Mouse (Mus musculus) forebrain, postnatal 0 days (tissue): Measurements from ENCODE around the gene Itpripl2. TPM values are rescaled to one million over a fixed set of nuclear protein-coding genes. Genes with fewer than 3 reads are reported as not detected.

Experiments used
- ATAC-seq: fragments of 200-750 bp; cut with Nextera tagmentation; 2 replicates; pipeline ENCODE4 v1.8.0; 2017; ENCODE audit warnings: mild to moderate bottlenecking, moderate library complexity
- DNase-seq: peaks from one replicate; pipeline ENCODE4 v3.0.0-alpha.2; 2015
- H3K27ac ChIP-seq: fragments of 300-500 bp; sonication (generic); 2 replicates; pipeline ENCODE4 v1.5.1; 2014; ENCODE audit warnings: low read depth, mild to moderate bottlenecking, antibody characterized with exemption, low read length, moderate library complexity, mixed read lengths
- H3K27me3 ChIP-seq: fragments of 300-500 bp; sonication (generic); 2 replicates; pipeline ENCODE4 v1.6.1; 2014; ENCODE audit warnings: mild to moderate bottlenecking, low read length, mixed read lengths; ENCODE audit not compliant: insufficient read depth
- H3K36me3 ChIP-seq: fragments of 300-500 bp; sonication (generic); 2 replicates; pipeline ENCODE4 v1.6.1; 2014; ENCODE audit warnings: mild to moderate bottlenecking, moderate library complexity; ENCODE audit not compliant: insufficient read depth
- H3K4me1 ChIP-seq: fragments of 300-500 bp; sonication (generic); 2 replicates; pipeline ENCODE4 v1.6.1; 2014; ENCODE audit warnings: antibody characterized with exemption; ENCODE audit not compliant: insufficient read depth
- H3K4me2 ChIP-seq: fragments of 300-500 bp; sonication (generic); 2 replicates; pipeline ENCODE4 v1.6.1; 2014; ENCODE audit warnings: low read depth, mild to moderate bottlenecking, moderate library complexity
- H3K4me3 ChIP-seq: fragments of 300-500 bp; sonication (generic); 2 replicates; pipeline ENCODE4 v1.5.1; 2014; ENCODE audit warnings: low read depth, low read length, mixed read lengths
- H3K9ac ChIP-seq: fragments of 300-500 bp; sonication (generic); 2 replicates; pipeline ENCODE4 v1.6.1; 2014; ENCODE audit warnings: mild to moderate bottlenecking
- H3K9me3 ChIP-seq: fragments of 300-500 bp; sonication (generic); 2 replicates; pipeline ENCODE4 v1.6.1; 2016; ENCODE audit warnings: low read length
- CTCF ChIP-seq: sonication (generic); IDR thresholded peaks from 2 replicates; pipeline ENCODE4 v1.5.1; 2016; ENCODE audit warnings: antibody characterized with exemption, control low read depth, low read depth
- WGBS: fragments of 180-500 bp; shearing (Covaris S2); extraction: QIAGEN DNeasy Blood & Tissue Kit; methylation state at CpG from one replicate; pipeline ENCODE4 v1.1.7; 2014; 5-methylcytosine and 5-hydroxymethylcytosine counted together
- polyA plus RNA-seq: library from polyadenylated mRNA; unstranded; fragments of >200 nt; fragmentation: Nextera tagmentation; extraction: Ambion mirVana; gene quantifications from 2 replicates; pipeline ENCODE4 v1.2.1, GENCODE M21; 2015
- total RNA-seq: library from RNA; depleted of rRNA; stranded (reverse); fragments of >200 nt; gene quantifications from 2 replicates; pipeline ENCODE4 v1.2.3, GENCODE M21; 2014; rRNA removed

Itpripl2 gene
- total RNA-seq (3.8 and 6.0 TPM in 2 replicates), polyA plus RNA-seq (0.42 and 0.43 TPM in 2 replicates)

DNA sequence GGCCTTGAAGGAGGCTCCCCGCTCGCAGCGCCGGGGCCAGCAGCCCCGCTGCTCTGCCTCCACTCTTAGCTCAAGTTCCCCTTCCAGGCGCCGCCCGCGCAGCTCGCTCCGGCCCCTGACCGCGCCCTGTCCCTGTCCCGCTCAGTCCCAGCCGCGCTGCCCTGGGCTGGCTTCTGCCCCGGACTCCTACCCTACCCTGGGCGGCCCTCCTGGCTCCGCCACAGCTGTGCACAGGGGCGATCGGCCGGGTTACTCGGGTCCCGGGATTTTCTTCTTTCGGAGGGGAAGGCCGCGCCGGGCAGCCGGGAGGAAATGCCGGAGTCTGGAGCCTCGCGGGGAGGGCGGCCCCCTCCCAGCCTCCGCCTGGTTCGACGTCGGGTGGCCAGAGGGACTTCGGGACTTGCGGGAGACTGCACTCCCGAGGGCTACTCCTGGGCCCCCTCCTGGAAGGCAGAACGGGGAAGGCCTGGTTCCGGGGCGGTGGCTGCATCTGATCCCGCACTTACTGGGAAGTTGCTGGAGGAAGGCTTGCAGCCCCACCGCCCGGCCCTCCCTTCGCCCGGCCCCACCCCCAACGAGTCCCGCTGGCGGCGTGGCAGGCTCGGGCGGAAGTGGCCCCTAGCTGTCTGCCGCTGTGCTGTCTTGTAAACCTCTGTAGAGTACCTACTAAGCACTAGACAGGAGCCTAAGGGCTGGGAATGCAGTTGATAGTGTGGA lies at the start of gene Itpripl2:
Itpripl2 (minus strand) TSS at position 545 of the 717 bp plus-strand sequence.
- no peak for TF ChIP-seq CTCF
- Histone ChIP-seq H3K4me1 (no peaks in the 10 kb centered on the region), H3K9me3 (no peaks in the 10 kb centered on the region), H3K36me3 (no peaks in the 10 kb centered on the region), H3K27me3 (peaks cover 29% of the 10 kb centered on the region), H3K27ac (no peak within 1 kb of the TSS; the same call in 1 of the 2 replicates), H3K4me3 (peak within 1 kb of the TSS; percentile 41), H3K4me2 (peak within 1 kb of the TSS; percentile 62), H3K9ac (peak within 1 kb of the TSS; percentile 29)
- peak; percentile 29 for DNase-seq
- peak; percentile 71 for ATAC-seq
- WGBS: 4% methylated on average over 55 of the region's 55 CpGs

DNA sequence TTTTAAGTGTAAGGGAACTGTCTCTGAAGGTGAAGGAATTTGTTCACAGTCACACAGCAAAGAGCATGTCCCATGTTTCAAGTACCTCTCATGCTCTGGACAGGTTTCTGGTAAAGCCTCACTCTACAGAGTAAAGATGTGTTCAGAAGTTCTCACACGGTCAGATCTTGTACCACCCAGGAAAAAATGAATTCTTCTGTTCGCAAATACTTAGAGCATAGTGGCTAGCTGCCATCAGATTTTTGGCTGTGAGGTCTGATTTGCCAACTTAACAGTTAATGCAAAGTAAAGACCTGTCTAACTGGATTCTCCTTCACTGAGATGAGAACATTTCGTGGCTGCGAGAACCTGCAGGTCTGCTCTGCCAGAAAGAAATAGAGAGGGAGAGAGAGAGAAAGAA lies 43.3 kb upstream of the Itpripl2 start:
- no peak for TF ChIP-seq CTCF
- no peak for ATAC-seq
- Histone ChIP-seq H3K36me3 (peaks cover 17% of the 10 kb centered on the region), H3K4me2 (no peak overlapping the region), H3K27ac (no peak overlapping the region), H3K4me3 (no peak overlapping the region), H3K9ac (no peak overlapping the region), H3K9me3 (no peaks in the 10 kb centered on the region), H3K27me3 (no peaks in the 10 kb centered on the region), H3K4me1 (no peaks in the 10 kb centered on the region)
- DNase-seq: no peak
- WGBS: 84% methylated on average over 4 of the region's 4 CpGs

DNA sequence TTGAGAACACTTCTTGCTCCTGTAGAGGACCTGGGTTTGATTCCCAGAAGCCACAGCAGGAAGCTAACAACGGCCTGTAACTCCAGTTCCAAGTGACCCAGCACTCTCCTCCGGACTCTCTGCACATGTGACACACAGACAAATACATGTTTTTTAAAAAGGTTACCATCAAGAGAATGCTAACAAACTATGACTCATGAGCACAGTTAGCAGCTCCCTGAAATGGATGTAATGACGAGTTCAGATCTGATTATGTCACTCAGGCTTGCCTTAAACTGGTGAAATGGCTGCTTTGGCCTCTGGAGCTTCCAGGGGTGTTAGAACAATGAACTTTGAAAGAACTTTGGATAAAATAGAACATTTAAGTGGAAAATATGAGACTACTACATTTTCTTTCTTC lies 42.6 kb upstream of the Itpripl2 start:
- H3K27me3 ChIP-seq: no peaks in the 10 kb centered on the region
- DNase-seq (no peak), ATAC-seq (no peak)
- H3K4me2 ChIP-seq: no peak overlapping the region
- no peaks in the 10 kb centered on the region for H3K9me3 ChIP-seq
- no peak overlapping the region for H3K4me3 ChIP-seq
- no peak for TF ChIP-seq CTCF
- peaks cover 17% of the 10 kb centered on the region for H3K36me3 ChIP-seq
- H3K9ac ChIP-seq: no peak overlapping the region
- H3K4me1 ChIP-seq: no peaks in the 10 kb centered on the region
- 82% methylated on average over 3 of the region's 3 CpGs for WGBS
- H3K27ac ChIP-seq: no peak overlapping the region

DNA sequence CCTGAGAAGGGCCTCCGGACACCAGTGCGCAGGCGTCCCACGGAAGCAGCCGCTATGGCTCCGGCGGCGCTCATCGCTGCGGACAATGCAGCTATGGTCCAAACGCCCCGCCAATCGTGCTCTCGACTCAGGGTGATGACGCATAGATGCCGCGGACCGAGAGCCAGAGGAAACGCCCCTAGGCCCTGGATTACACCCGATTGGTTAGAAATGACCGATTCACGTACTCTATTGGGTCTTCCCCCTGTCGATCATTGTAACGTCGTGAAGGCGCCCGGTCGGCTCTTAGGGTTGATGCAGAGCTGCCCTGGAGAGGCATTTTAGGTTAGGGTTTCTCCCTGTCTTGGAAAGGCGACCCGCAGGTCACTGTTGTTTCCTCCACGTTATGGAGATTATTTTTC lies 41.4 kb upstream of the Itpripl2 start, which contains the start of gene Coq7:
Coq7 (minus strand) TSS at position 179 of the 401 bp plus-strand sequence.
- WGBS: under 1% methylated on average over 31 of the region's 31 CpGs

DNA sequence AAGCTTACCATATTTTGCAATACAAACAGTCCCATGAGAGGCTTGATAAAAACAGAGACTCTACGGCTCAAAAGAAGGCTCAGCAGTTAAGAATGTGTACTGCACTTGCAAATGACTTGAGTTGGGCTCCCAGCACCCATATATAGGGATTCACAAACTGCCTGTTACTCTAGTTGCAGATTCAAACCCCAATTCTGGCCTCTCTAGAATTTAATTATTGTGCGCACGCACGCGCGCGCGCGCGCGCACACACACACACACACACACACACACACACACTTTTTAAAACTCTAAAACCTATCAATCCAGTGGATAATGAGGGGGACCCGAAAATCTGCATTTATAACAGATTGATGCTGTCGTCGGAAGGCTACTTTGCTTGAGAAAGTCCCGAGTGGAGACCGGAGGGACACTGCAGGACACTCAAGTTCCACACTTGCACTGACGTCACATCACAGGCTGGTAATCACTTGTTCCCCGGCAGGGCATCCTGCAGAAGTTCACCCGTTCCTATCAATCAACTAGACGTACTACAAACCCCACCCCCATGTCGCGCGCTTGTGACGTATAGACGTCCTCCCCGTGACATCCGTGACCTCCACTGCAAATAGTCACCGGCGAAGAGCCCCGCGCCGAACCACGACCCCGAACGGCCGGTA lies 40.9 kb upstream of the Itpripl2 start:
- WGBS: under 1% methylated on average over 36 of the region's 36 CpGs
- H3K4me3 ChIP-seq: peak overlapping the region; percentile 55
- DNase-seq (peak; percentile 97), ATAC-seq (peak; percentile 94)
- peak overlapping the region; percentile 50 for H3K4me2 ChIP-seq
- H3K4me1 ChIP-seq: no peaks in the 10 kb centered on the region
- peak overlapping the region; percentile 92 for H3K27ac ChIP-seq
- no peaks in the 10 kb centered on the region for H3K27me3 ChIP-seq
- peak; percentile 26; the same call in 1 of the 2 replicates for TF ChIP-seq CTCF
- H3K36me3 ChIP-seq: peaks cover 16% of the 10 kb centered on the region
- no peaks in the 10 kb centered on the region for H3K9me3 ChIP-seq
- H3K9ac ChIP-seq: peak overlapping the region; percentile 69

More for the DNA sequence above, 41.4 kb upstream of the Itpripl2 start, which contains the start of gene Coq7:
- Histone ChIP-seq H3K9me3 (no peaks in the 10 kb centered on the region), H3K9ac (peak within 1 kb of the TSS; percentile 69), H3K4me3 (peak within 1 kb of the TSS; percentile 55), H3K4me1 (no peaks in the 10 kb centered on the region), H3K27me3 (no peaks in the 10 kb centered on the region), H3K4me2 (peak within 1 kb of the TSS; percentile 58), H3K36me3 (peaks cover 16% of the 10 kb centered on the region), H3K27ac (peak within 1 kb of the TSS; percentile 92)
- ATAC-seq: peak; percentile 100
- peak; percentile 100 for DNase-seq
- no peak; the same call in 1 of the 2 replicates for TF ChIP-seq CTCF

DNA sequence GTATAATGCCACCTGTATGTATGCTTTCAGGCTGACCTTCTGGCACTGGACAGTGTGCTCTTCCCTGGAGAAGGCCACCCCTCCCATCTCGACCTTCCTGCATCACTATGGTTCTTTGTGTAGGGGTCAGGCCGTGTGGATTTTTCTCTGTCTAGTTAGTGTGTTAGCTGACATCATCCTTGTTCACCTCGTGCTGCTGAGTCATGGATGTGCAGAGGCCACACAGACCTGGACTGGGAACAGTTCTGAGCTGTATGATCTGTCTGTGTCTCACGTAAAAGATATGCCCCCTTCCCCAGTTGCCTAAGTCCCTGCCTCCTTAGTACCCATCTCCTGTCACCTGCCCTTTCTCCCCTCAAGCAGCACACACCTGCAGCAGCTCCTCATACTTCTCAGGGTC lies 35.2 kb upstream of the Itpripl2 start:
- H3K4me1 ChIP-seq: no peaks in the 10 kb centered on the region
- no peak overlapping the region for H3K9ac ChIP-seq
- DNase-seq (no peak), ATAC-seq (no peak)
- no peak overlapping the region for H3K4me2 ChIP-seq
- WGBS: 83% methylated on average over 4 of the region's 4 CpGs
- H3K4me3 ChIP-seq: no peak overlapping the region
- H3K27me3 ChIP-seq: no peaks in the 10 kb centered on the region
- H3K27ac ChIP-seq: no peak overlapping the region
- TF ChIP-seq CTCF: no peak
- H3K9me3 ChIP-seq: no peaks in the 10 kb centered on the region
- peaks cover 24% of the 10 kb centered on the region for H3K36me3 ChIP-seq

DNA sequence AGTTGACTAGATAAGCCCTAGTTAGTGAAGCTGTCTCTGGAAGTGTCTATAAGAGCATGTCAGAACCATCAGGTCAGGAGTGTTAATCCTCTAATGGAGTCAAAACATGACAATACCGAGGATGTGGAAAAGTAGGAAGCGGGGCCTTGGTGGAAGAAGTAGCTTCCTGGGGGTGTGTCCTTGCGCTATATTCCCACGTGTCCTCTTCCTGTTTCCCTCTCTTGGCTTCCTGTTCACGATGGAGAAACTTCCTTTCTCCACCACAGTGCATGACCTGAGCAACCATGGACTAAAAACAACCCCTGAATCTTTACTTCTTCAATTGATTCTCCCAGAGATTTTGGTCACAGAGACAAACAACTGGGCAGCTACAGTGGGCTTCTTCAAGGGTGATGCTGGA lies 30.3 kb upstream of the Itpripl2 start:
- peaks cover 8% of the 10 kb centered on the region for H3K36me3 ChIP-seq
- H3K9me3 ChIP-seq: no peaks in the 10 kb centered on the region
- H3K4me1 ChIP-seq: no peaks in the 10 kb centered on the region
- no peak overlapping the region for H3K27ac ChIP-seq
- H3K27me3 ChIP-seq: no peaks in the 10 kb centered on the region
- H3K9ac ChIP-seq: no peak overlapping the region
- H3K4me3 ChIP-seq: no peak overlapping the region
- DNase-seq (no peak), ATAC-seq (no peak)
- 84% methylated on average over 5 of the region's 5 CpGs for WGBS
- TF ChIP-seq CTCF: no peak
- no peak overlapping the region for H3K4me2 ChIP-seq
